Mouse (Mus musculus) forebrain, embryonic 11.5 days (tissue): ENCODE measurements around the gene Htra2. TPM values are rescaled to one million over a fixed set of nuclear protein-coding genes. Genes with fewer than 3 reads are reported as not detected.
A peak's percentile ranks its signal among the peaks of the same experiment; 100 is the strongest.

Source experiments
- ATAC-seq: fragments of 200-750 bp; cut with Nextera tagmentation; replicated peaks from 2 replicates; pipeline ENCODE4 v1.8.0; 2017; ENCODE audit warnings: moderate TSS enrichment; ENCODE audit not compliant: low FRiP score
- DNase-seq: peaks from one replicate; pipeline ENCODE4 v3.0.0-alpha.2; 2017; ENCODE audit warnings: low spot score
- H3K27ac ChIP-seq: fragments of 300-500 bp; sonication (generic); 2 replicates; pipeline ENCODE4 v1.5.1; 2014; ENCODE audit warnings: low read depth, low read length
- H3K27me3 ChIP-seq: fragments of 300-500 bp; sonication (generic); 2 replicates; pipeline ENCODE4 v1.6.1; 2014; ENCODE audit warnings: mild to moderate bottlenecking, low read length, mixed read lengths; ENCODE audit not compliant: control insufficient read depth, insufficient read depth
- H3K36me3 ChIP-seq: fragments of 300-500 bp; sonication (generic); 2 replicates; pipeline ENCODE4 v1.6.1; 2014; ENCODE audit warnings: mild to moderate bottlenecking, low read length, moderate library complexity, mixed read lengths; ENCODE audit not compliant: control insufficient read depth, insufficient read depth
- H3K4me1 ChIP-seq: fragments of 300-500 bp; sonication (generic); replicated peaks from 2 replicates; pipeline ENCODE4 v1.6.1; 2014; ENCODE audit warnings: low read length, mixed read lengths; ENCODE audit not compliant: control insufficient read depth, insufficient read depth
- H3K4me2 ChIP-seq: fragments of 300-500 bp; sonication (generic); 2 replicates; pipeline ENCODE4 v1.6.1; 2014; ENCODE audit warnings: low read depth, mild to moderate bottlenecking, low read length, moderate library complexity, mixed read lengths; ENCODE audit not compliant: severe bottlenecking
- H3K4me3 ChIP-seq: fragments of 300-500 bp; sonication (generic); 2 replicates; pipeline ENCODE4 v1.5.1; 2014; ENCODE audit warnings: low read depth, low read length
- H3K9ac ChIP-seq: fragments of 300-500 bp; sonication (generic); 2 replicates; pipeline ENCODE4 v1.6.1; 2014; ENCODE audit warnings: low read length
- H3K9me3 ChIP-seq: fragments of 300-500 bp; sonication (generic); 2 replicates; pipeline ENCODE4 v1.6.1; 2016; ENCODE audit warnings: low read length, mixed read lengths; ENCODE audit not compliant: control insufficient read depth
- WGBS: fragments of 180-500 bp; shearing (Covaris S2); extraction: QIAGEN DNeasy Blood & Tissue Kit; methylation state at CpG from one replicate; pipeline ENCODE4 v1.1.7; 2014; 5-methylcytosine and 5-hydroxymethylcytosine counted together
- polyA plus RNA-seq: library from polyadenylated mRNA; unstranded; fragments of >200 nt; fragmentation: Nextera tagmentation; extraction: Ambion mirVana; gene quantifications from 2 replicates; pipeline ENCODE4 v1.2.1, GENCODE M21; 2014

Gene Htra2
- polyA plus RNA-seq = 30.1 and 32.5 TPM in 2 replicates

GRCm38 (mm10) chr6:83054871-83055431 lies at the start of gene Htra2:
Gene Htra2 (minus strand): TSS chr6:83055273.
- Histone ChIP-seq H3K9ac (peak within 1 kb of the TSS; percentile 90), H3K9me3 (no peaks in the 10 kb centered on the region), H3K4me2 (peak within 1 kb of the TSS; percentile 84), H3K4me1 (peaks cover 11% of the 10 kb centered on the region), H3K27me3 (no peaks in the 10 kb centered on the region), H3K4me3 (peak within 1 kb of the TSS; percentile 98), H3K27ac (peak within 1 kb of the TSS; percentile 70), H3K36me3 (peaks cover 2% of the 10 kb centered on the region; the same call in 1 of the 2 replicates)
- DNase-seq (no peak), ATAC-seq (peak; percentile 37)
- WGBS = under 1% methylated on average over 50 of the region's 50 CpGs

GRCm38 (mm10) chr6:83104158-83104557 lies 49.1 kb upstream of the Htra2 start:
- 74% methylated on average over 4 of the region's 4 CpGs for WGBS
- no peak overlapping the region for H3K4me2 ChIP-seq
- no peaks in the 10 kb centered on the region for H3K36me3 ChIP-seq
- peaks cover 2% of the 10 kb centered on the region; the same call in 1 of the 2 replicates for H3K27me3 ChIP-seq
- peaks cover 19% of the 10 kb centered on the region for H3K4me1 ChIP-seq
- no peak overlapping the region for H3K4me3 ChIP-seq
- no peak for DNase-seq
- H3K9ac ChIP-seq = no peak overlapping the region
- no peak overlapping the region for H3K27ac ChIP-seq
- no peaks in the 10 kb centered on the region for H3K9me3 ChIP-seq
- ATAC-seq = no peak

GRCm38 (mm10) chr6:83103130-83103650 lies 48.1 kb upstream of the Htra2 start:
- no peak for ATAC-seq
- H3K27ac ChIP-seq = no peak overlapping the region
- DNase-seq = peak; percentile 58
- no peak overlapping the region for H3K4me3 ChIP-seq
- H3K9ac ChIP-seq = no peak overlapping the region; the same call in 1 of the 2 replicates
- H3K36me3 ChIP-seq = no peaks in the 10 kb centered on the region
- no peak overlapping the region for H3K4me2 ChIP-seq
- H3K4me1 ChIP-seq = peaks cover 14% of the 10 kb centered on the region
- H3K9me3 ChIP-seq = no peaks in the 10 kb centered on the region
- peaks cover 2% of the 10 kb centered on the region; the same call in 1 of the 2 replicates for H3K27me3 ChIP-seq
- WGBS = 38% methylated on average over 11 of the region's 11 CpGs

- Histone ChIP-seq H3K9ac (peak overlapping the region; percentile 77), H3K36me3 (no peaks in the 10 kb centered on the region), H3K4me3 (peak overlapping the region; percentile 72), H3K4me1 (peaks cover 9% of the 10 kb centered on the region; the same call in 1 of the 2 replicates), H3K27me3 (peaks cover 2% of the 10 kb centered on the region; the same call in 1 of the 2 replicates), H3K4me2 (peak overlapping the region; percentile 90), H3K9me3 (no peaks in the 10 kb centered on the region), H3K27ac (peak overlapping the region; percentile 26)
- under 1% methylated on average over 73 of the region's 74 CpGs for WGBS
- DNase-seq (peak; percentile 84), ATAC-seq (peak; percentile 76)
Measured at GRCm38 (mm10) chr6:83101688-83102556, 46.8 kb upstream of the Htra2 start.

GRCm38 (mm10) chr6:83101316-83101687 lies 46.2 kb upstream of the Htra2 start, which contains the start of the genes Ccdc142 and Gm42688:
Gene Ccdc142 (plus strand): TSS chr6:83101601.
Gene Gm42688 (plus strand): TSS chr6:83101617.
- Histone ChIP-seq H3K27me3 (peaks cover 2% of the 10 kb centered on the region; the same call in 1 of the 2 replicates), H3K9ac (peak within 1 kb of the TSS; percentile 77), H3K27ac (peak within 1 kb of the TSS; percentile 26), H3K4me3 (peak within 1 kb of the TSS; percentile 72), H3K36me3 (no peaks in the 10 kb centered on the region), H3K9me3 (no peaks in the 10 kb centered on the region), H3K4me2 (peak within 1 kb of the TSS; percentile 90), H3K4me1 (peaks cover 9% of the 10 kb centered on the region; the same call in 1 of the 2 replicates)
- DNase-seq (peak; percentile 86), ATAC-seq (peak; percentile 88)
- under 1% methylated on average over 24 of the region's 25 CpGs for WGBS

GRCm38 (mm10) chr6:83098411-83098810 lies 43.3 kb upstream of the Htra2 start:
- DNase-seq = no peak

GRCm38 (mm10) chr6:83095968-83096367 lies 40.9 kb upstream of the Htra2 start:
- ATAC-seq (no peak), DNase-seq (no peak)
- no peak overlapping the region for H3K27ac ChIP-seq
- H3K4me1 ChIP-seq = no peaks in the 10 kb centered on the region
- peaks cover 3% of the 10 kb centered on the region; the same call in 1 of the 2 replicates for H3K9me3 ChIP-seq
- no peak overlapping the region for H3K4me3 ChIP-seq
- 47% methylated on average over 6 of the region's 6 CpGs for WGBS
- no peak overlapping the region for H3K4me2 ChIP-seq
- no peaks in the 10 kb centered on the region for H3K36me3 ChIP-seq
- no peaks in the 10 kb centered on the region for H3K27me3 ChIP-seq
- H3K9ac ChIP-seq = no peak overlapping the region

More at GRCm38 (mm10) chr6:83098411-83098810, 43.3 kb upstream of the Htra2 start:
- H3K27ac ChIP-seq = no peak overlapping the region
- H3K4me1 ChIP-seq = peaks cover 9% of the 10 kb centered on the region; the same call in 1 of the 2 replicates
- no peak for ATAC-seq
- H3K9ac ChIP-seq = no peak overlapping the region
- peaks cover 2% of the 10 kb centered on the region; the same call in 1 of the 2 replicates for H3K27me3 ChIP-seq
- H3K4me2 ChIP-seq = no peak overlapping the region
- no peaks in the 10 kb centered on the region for H3K36me3 ChIP-seq
- WGBS = 79% methylated on average over 2 of the region's 2 CpGs
- peaks cover 3% of the 10 kb centered on the region; the same call in 1 of the 2 replicates for H3K9me3 ChIP-seq
- no peak overlapping the region for H3K4me3 ChIP-seq

- H3K9me3 ChIP-seq = peaks cover 3% of the 10 kb centered on the region; the same call in 1 of the 2 replicates
- DNase-seq = no peak
- no peak for ATAC-seq
- no peaks in the 10 kb centered on the region for H3K36me3 ChIP-seq
- H3K27ac ChIP-seq = no peak overlapping the region
- H3K4me1 ChIP-seq = no peaks in the 10 kb centered on the region
- peaks cover 17% of the 10 kb centered on the region for H3K27me3 ChIP-seq
- no peak overlapping the region for H3K4me2 ChIP-seq
- H3K9ac ChIP-seq = no peak overlapping the region
- WGBS = 50% methylated on average over 6 of the region's 6 CpGs
- no peak overlapping the region for H3K4me3 ChIP-seq
Measured at GRCm38 (mm10) chr6:83092416-83093127, 37.5 kb upstream of the Htra2 start.
